Mouse (Mus musculus) gastrocnemius, postnatal 25 days (tissue): ENCODE measurements around the gene Tmem8b. TPM values are rescaled to one million over a fixed set of nuclear protein-coding genes. Genes with fewer than 3 reads are reported as not detected.

ENCODE experiments used
- DNase-seq: peaks from one replicate; pipeline ENCODE4 v3.0.0; 2022
- total RNA-seq, 2 experiments: library from RNA; stranded (reverse); gene quantifications; 1 replicate in 1 of 2; 2 replicates in 1 of 2; pipeline ENCODE4 v1.2.3; 2021

The Tmem8b gene
- total RNA-seq, 2 experiments from 2014 or later = 10.7 to 12.1 TPM

GRCm38 (mm10) chr4:43656339-43657109, 12.2 kb upstream of the Tmem8b start, which contains the start of gene Hint2:
Gene Hint2, minus strand, starts transcription at chr4:43656466.
- DNase-seq = peak; percentile 96

- DNase-seq = no peak
Observed at GRCm38 (mm10) chr4:43657146-43657545, 11.6 kb upstream of the Tmem8b start.

- DNase-seq = no peak
Observed at GRCm38 (mm10) chr4:43666412-43666811, 2.4 kb upstream of the Tmem8b start.

- DNase-seq = no peak
Observed at GRCm38 (mm10) chr4:43669428-43669794, 640 bp downstream of the Tmem8b start.

GRCm38 (mm10) chr4:43672070-43672469, 3.3 kb downstream of the Tmem8b start:
- DNase-seq = peak; percentile 62

GRCm38 (mm10) chr4:43673703-43674102, 4.9 kb downstream of the Tmem8b start:
- no peak for DNase-seq

- DNase-seq = no peak
Observed at GRCm38 (mm10) chr4:43674974-43675373, 6.2 kb downstream of the Tmem8b start.

GRCm38 (mm10) chr4:43675608-43676007, 6.8 kb downstream of the Tmem8b start:
- no peak for DNase-seq

GRCm38 (mm10) chr4:43678541-43678940, 9.8 kb downstream of the Tmem8b start:
- DNase-seq = no peak

GRCm38 (mm10) chr4:43679416-43680043, 10.8 kb downstream of the Tmem8b start:
- DNase-seq = peak; percentile 78

GRCm38 (mm10) chr4:43690021-43690420, 21.2 kb downstream of the Tmem8b start:
- DNase-seq = no peak

- DNase-seq = no peak
Observed at GRCm38 (mm10) chr4:43691026-43691425, 22.3 kb downstream of the Tmem8b start.

- peak; percentile 35 for DNase-seq
Observed at GRCm38 (mm10) chr4:43693806-43694241, 25.1 kb downstream of the Tmem8b start.

- DNase-seq = no peak
Observed at GRCm38 (mm10) chr4:43694439-43695248, 25.9 kb downstream of the Tmem8b start.

GRCm38 (mm10) chr4:43695249-43695671, 26.5 kb downstream of the Tmem8b start:
- peak; percentile 67 for DNase-seq

- no peak for DNase-seq
Observed at GRCm38 (mm10) chr4:43696561-43696960, 27.8 kb downstream of the Tmem8b start.

- no peak for DNase-seq
Observed at GRCm38 (mm10) chr4:43700707-43701106, 31.9 kb downstream of the Tmem8b start, which contains the start of gene Olfr70. Gene Olfr70, minus strand, starts transcription at chr4:43700807.

GRCm38 (mm10) chr4:43703439-43703838, 34.7 kb downstream of the Tmem8b start:
- no peak for DNase-seq

- DNase-seq = no peak
Observed at GRCm38 (mm10) chr4:43703851-43704250, 35.1 kb downstream of the Tmem8b start.

- DNase-seq = no peak
Observed at GRCm38 (mm10) chr4:43705991-43706390, 37.2 kb downstream of the Tmem8b start.

- DNase-seq = no peak
Observed at GRCm38 (mm10) chr4:43709869-43710268, 41.1 kb downstream of the Tmem8b start, which contains the start of gene Olfr71. Gene Olfr71, minus strand, starts transcription at chr4:43710255.

GRCm38 (mm10) chr4:43711821-43712220, 43.0 kb downstream of the Tmem8b start:
- DNase-seq = peak; percentile 51
